Mouse (Mus musculus) hindbrain, embryonic 10.5 days (tissue): ENCODE results near the gene Snd1. TPM values are rescaled to one million over a fixed set of nuclear protein-coding genes. Genes with fewer than 3 reads are reported as not detected.

Experiments used
- DNase-seq: peaks from one replicate; pipeline ENCODE4 v3.0.0-alpha.2; 2017; ENCODE audit warnings: low spot score
- H3K27ac ChIP-seq: fragments of 300-500 bp; sonication (generic); 2 replicates; pipeline ENCODE4 v1.5.1; 2016; ENCODE audit warnings: mild to moderate bottlenecking, moderate library complexity
- H3K27me3 ChIP-seq: fragments of 300-500 bp; sonication (generic); 2 replicates; pipeline ENCODE4 v1.6.1; 2016; ENCODE audit warnings: mild to moderate bottlenecking; ENCODE audit not compliant: poor library complexity, insufficient read depth, severe bottlenecking
- H3K36me3 ChIP-seq: fragments of 300-500 bp; sonication (generic); 2 replicates; pipeline ENCODE4 v1.6.1; 2016; ENCODE audit warnings: mild to moderate bottlenecking, moderate library complexity
- H3K4me1 ChIP-seq: fragments of 300-500 bp; sonication (generic); replicated peaks from 2 replicates; pipeline ENCODE4 v1.6.1; 2016; ENCODE audit warnings: mild to moderate bottlenecking
- H3K4me3 ChIP-seq: fragments of 300-500 bp; sonication (generic); 2 replicates; pipeline ENCODE4 v1.5.1; 2016; ENCODE audit warnings: mild to moderate bottlenecking, moderate library complexity
- H3K9me3 ChIP-seq: fragments of 300-500 bp; sonication (generic); 2 replicates; pipeline ENCODE4 v1.6.1; 2016; ENCODE audit warnings: mild to moderate bottlenecking, moderate library complexity
- WGBS: fragments of 180-500 bp; shearing (Covaris S2); methylation state at CpG from one replicate; pipeline ENCODE4 v1.1.7; 2016; 5-methylcytosine and 5-hydroxymethylcytosine counted together
- polyA plus RNA-seq: library from polyadenylated mRNA; unstranded; fragments of >200 nt; fragmentation: Nextera tagmentation; extraction: Ambion mirVana; gene quantifications from 2 replicates; pipeline ENCODE4 v1.2.1, GENCODE M21; 2016

Gene Snd1
- polyA plus RNA-seq, 1 experiment from 2014 or later = 117 TPM

DNA sequence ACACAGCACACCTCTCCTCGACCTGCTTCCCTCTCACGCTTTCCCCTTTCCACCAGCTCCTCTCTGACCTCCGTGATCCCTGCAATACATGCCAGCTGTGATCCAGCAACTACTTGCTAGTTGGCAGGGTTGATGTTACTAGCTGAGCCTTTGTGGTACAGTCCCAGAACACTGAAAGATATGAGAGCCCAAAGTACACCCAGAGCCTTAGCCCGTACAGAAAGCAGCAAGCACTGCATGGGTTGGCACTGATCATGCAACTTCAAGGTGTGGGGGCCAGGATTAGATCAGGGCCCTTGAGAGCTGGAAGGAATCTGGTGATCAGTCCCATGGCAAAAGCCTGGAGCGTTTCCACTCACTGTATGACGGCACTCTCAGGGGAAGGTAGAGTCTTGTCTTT lies 372.7 kb downstream of the Snd1 start:
- WGBS = 76% methylated on average over 6 of the region's 6 CpGs
- no peak overlapping the region for H3K4me3 ChIP-seq
- H3K4me1 ChIP-seq = peaks cover 48% of the 10 kb centered on the region
- H3K27me3 ChIP-seq = no peaks in the 10 kb centered on the region
- H3K27ac ChIP-seq = no peak overlapping the region; the same call in 1 of the 2 replicates
- DNase-seq = no peak
- no peaks in the 10 kb centered on the region for H3K36me3 ChIP-seq
- no peaks in the 10 kb centered on the region for H3K9me3 ChIP-seq

DNA sequence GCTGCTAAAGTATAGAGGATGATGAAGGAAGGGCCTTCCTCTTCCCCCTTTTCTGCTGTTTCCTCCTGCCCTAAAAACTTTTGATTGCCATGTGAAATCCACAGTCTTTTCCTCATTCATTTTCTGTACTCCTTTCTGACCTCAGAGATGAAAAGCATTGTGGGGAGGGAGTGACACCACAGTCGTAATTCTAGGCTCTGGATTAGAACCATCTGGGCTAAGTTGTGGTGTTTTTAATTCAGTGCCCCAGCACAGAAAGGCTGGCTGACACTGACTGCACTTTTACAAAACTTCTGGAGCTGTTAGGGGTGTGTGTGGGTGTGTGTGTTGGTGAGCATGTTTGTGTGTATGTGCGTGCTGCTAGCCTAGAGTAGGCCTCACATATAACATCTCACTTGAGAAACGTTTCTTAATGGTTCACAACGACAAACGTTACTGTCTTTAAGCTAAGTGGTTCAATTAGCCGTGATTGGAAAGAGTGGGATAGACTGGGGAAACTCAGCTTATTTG lies 373.4 kb downstream of the Snd1 start:
- no peak for DNase-seq
- H3K9me3 ChIP-seq = no peaks in the 10 kb centered on the region
- WGBS = 78% methylated on average over 6 of the region's 6 CpGs
- peaks cover 46% of the 10 kb centered on the region for H3K4me1 ChIP-seq
- H3K27ac ChIP-seq = peak overlapping the region; percentile 53
- no peak overlapping the region for H3K4me3 ChIP-seq
- H3K36me3 ChIP-seq = no peaks in the 10 kb centered on the region
- H3K27me3 ChIP-seq = no peaks in the 10 kb centered on the region

DNA sequence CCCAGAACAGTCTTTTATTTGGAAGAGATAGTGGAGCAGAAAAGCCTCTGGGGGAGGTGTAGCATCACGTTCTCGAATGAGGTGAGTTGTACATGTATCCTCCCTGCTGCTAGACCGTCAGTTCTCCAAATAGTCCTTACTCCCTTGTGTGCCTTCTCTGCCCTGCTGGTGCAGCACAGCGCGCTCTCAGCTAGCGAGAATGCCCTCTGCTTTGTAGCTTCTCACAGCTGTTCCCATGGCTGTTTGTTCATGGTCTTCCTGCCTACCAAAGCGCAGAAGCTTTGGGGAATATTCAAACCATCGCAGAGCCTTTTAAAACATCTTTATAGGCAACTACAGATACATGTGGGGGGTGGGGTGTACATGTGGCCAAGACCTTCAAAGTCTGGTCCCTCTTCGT lies 374.0 kb downstream of the Snd1 start:
- peaks cover 50% of the 10 kb centered on the region for H3K4me1 ChIP-seq

DNA sequence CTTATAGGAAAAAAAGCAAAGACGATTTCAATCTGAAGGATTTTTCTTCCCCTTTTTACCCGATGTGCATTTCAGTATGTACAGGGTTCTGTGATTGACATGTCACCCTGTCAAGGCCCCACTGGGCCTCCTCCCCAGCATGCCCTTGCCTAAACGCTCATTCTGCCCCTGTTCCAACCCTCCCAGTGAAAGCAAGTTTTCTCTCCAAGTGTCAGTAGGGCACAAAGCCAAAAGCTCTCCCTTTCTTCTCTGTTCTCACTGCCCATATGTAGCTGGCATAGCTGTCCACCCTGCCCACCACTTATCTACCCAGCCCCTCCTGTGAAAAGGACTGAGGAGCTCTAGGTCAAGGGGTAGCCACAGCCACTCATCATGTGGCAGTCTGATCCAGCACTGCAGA lies 374.4 kb downstream of the Snd1 start:
- WGBS = 46% methylated on average over 3 of the region's 3 CpGs
- Histone ChIP-seq H3K27ac (peak overlapping the region; percentile 53), H3K9me3 (no peaks in the 10 kb centered on the region), H3K36me3 (no peaks in the 10 kb centered on the region), H3K27me3 (no peaks in the 10 kb centered on the region), H3K4me1 (peaks cover 53% of the 10 kb centered on the region), H3K4me3 (no peak overlapping the region)
- DNase-seq = no peak

More for the DNA sequence above, 374.0 kb downstream of the Snd1 start:
- Histone ChIP-seq H3K4me3 (no peak overlapping the region), H3K36me3 (no peaks in the 10 kb centered on the region), H3K27me3 (no peaks in the 10 kb centered on the region), H3K9me3 (no peaks in the 10 kb centered on the region), H3K27ac (peak overlapping the region; percentile 53)
- DNase-seq = no peak
- WGBS = 68% methylated on average over 9 of the region's 9 CpGs

DNA sequence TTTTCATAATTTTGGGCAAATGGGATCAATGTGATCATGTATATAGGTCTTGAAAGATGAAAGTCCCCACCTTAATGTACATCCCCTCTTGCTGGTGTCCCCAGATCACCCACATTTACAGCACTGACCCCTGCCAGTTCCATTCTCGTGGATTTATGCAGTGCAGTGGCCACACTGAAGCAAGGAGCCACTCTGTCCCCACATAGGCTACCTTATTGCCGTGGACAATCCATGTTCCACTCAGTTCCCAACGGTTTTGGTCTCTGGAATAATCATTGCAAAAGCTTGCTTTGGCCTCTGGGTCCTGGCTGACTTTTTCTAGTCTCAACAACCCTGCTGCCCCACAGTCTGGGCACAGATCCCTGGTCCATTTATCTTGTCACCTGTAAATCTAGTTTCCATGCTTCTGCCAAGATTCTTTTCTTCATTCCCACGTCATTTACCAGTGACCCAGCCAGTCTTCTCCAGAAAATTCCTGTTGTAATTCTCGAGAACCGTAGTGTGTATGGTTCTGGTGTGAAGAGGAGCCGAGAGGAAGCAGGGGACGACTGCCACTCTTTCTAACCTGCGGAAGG lies 375.5 kb downstream of the Snd1 start:
- whole genome bisulfite sequencing = 91% methylated on average over 9 of the region's 9 CpGs
- H3K4me1 ChIP-seq = peaks cover 58% of the 10 kb centered on the region
- no peaks in the 10 kb centered on the region for H3K27me3 ChIP-seq
- H3K4me3 ChIP-seq = no peak overlapping the region
- no peak overlapping the region for H3K27ac ChIP-seq
- DNase-seq = no peak
- H3K9me3 ChIP-seq = no peaks in the 10 kb centered on the region
- H3K36me3 ChIP-seq = no peaks in the 10 kb centered on the region

DNA sequence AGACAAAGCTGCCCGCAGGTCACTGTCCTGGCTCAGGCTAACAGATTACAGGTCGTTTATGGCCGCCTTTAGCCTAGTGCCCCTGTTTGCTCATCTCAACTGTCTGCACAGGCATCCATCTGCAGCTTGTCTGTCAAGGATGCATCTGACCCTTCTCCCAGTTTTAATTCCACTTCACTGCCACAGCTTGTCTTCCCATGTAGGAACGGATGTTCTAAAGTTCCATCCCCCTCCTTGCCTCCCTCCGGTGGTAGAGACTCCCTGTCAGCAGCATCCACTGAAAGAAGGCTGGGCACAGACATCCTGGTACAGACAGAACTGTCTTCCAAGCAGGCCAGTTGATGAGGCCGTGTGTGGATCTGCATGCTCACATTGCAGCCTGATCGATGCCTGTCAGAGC lies 377.4 kb downstream of the Snd1 start:
- Histone ChIP-seq H3K4me1 (peaks cover 63% of the 10 kb centered on the region), H3K4me3 (no peak overlapping the region), H3K36me3 (no peaks in the 10 kb centered on the region), H3K9me3 (no peaks in the 10 kb centered on the region), H3K27ac (0 out of 2 replicates have a peak overlapping the region, but pooled peaks have one; percentile 45), H3K27me3 (no peaks in the 10 kb centered on the region)
- 77% methylated on average over 7 of the region's 7 CpGs for WGBS
- no peak for DNase-seq

DNA sequence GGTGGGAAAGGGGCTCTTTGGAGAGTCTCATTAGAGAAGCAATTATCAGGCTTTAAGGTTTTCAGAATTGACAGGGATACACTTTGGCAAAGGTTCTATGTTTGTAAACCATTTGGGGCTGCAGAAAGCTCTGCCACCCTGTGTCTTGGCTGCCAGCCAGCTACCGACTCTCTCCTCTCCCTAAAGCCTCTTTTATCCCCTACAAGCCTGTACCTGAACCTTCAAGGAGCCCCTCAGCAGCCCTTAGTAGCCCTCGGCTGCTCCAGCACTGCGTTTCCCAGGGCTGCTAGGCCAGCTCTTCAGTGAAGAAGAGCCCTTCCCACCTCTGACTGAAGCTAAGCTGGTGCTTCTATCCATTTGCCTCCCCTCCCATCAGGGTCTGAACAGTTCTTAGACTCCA lies 378.2 kb downstream of the Snd1 start:
- no peak for DNase-seq
- Histone ChIP-seq H3K4me1 (peaks cover 56% of the 10 kb centered on the region), H3K4me3 (no peak overlapping the region), H3K27me3 (no peaks in the 10 kb centered on the region), H3K9me3 (no peaks in the 10 kb centered on the region), H3K36me3 (no peaks in the 10 kb centered on the region), H3K27ac (no peak overlapping the region; the same call in 1 of the 2 replicates)
- WGBS = 45% methylated on average over 3 of the region's 3 CpGs

DNA sequence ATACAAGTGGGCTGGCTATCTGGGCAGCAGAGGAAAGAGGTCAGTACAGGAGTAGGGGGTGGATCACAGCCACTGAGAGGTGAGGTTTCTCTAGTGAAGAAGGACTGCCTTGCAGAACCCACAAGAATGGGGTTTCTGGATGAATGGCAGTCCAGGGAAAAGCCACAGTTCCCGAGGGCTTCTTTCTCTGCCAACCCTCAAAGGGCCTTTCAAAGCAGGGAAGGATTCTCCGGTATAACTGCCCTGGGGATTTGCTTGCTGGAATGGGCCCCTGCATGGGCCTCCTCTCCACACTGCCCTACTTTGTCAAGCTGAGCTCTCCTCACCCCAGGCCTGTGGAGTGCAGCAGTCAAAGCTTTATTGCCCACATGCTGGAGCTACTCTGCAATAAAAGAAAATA lies 378.7 kb downstream of the Snd1 start:
- Histone ChIP-seq H3K27ac (peak overlapping the region; percentile 19), H3K27me3 (no peaks in the 10 kb centered on the region), H3K4me1 (peaks cover 51% of the 10 kb centered on the region), H3K36me3 (no peaks in the 10 kb centered on the region), H3K4me3 (no peak overlapping the region), H3K9me3 (no peaks in the 10 kb centered on the region)
- DNase-seq = no peak
- 13% methylated on average over 2 of the region's 2 CpGs for WGBS

DNA sequence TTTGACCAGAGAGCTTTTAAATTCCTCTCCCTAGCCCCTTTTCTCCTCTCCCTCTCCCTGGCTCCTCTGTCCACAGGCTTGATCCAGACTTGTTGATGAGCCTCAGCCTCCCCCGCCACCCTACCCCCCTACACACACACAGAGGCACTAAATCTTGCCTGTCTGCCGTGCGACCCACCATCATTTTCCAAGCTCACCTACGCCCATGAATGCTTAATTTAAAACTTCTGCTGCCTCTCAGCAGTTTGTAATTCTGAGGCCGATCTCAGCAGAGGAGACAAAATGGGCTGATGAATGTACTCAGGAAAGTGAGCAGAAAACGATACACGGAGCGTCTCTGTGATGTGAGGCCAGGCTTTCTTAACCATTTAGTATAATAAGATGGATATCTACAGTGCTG lies 379.7 kb downstream of the Snd1 start:
- Histone ChIP-seq H3K36me3 (no peaks in the 10 kb centered on the region), H3K4me1 (peaks cover 41% of the 10 kb centered on the region), H3K4me3 (no peak overlapping the region), H3K27ac (no peak overlapping the region), H3K9me3 (no peaks in the 10 kb centered on the region), H3K27me3 (no peaks in the 10 kb centered on the region)
- DNase-seq = no peak
- 65% methylated on average over 8 of the region's 8 CpGs for WGBS

DNA sequence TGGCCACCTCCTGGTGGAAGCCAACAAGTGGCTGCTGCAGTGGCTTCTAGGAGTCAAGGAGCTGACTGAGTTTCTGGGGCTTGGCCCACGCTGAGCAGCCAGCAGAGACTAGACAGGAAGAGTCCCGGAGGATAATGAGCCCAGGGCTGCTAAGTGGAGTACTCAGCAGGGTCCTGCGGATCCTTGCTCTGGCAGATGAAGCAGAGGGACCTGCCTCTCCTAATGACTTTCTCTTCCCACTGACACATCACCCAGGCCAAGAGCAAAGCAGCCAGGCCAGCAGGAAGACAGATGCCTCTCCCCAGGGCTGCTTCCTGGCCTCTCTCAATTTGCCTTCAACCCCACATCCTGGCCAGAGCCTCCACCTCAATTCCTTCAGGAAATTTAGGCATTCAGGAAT lies 380.5 kb downstream of the Snd1 start:
- Histone ChIP-seq H3K27me3 (no peaks in the 10 kb centered on the region), H3K4me3 (no peak overlapping the region), H3K36me3 (no peaks in the 10 kb centered on the region), H3K9me3 (no peaks in the 10 kb centered on the region), H3K4me1 (peaks cover 45% of the 10 kb centered on the region), H3K27ac (peak overlapping the region; percentile 56; the same call in 1 of the 2 replicates)
- no peak for DNase-seq
- 14% methylated on average over 3 of the region's 3 CpGs for WGBS

DNA sequence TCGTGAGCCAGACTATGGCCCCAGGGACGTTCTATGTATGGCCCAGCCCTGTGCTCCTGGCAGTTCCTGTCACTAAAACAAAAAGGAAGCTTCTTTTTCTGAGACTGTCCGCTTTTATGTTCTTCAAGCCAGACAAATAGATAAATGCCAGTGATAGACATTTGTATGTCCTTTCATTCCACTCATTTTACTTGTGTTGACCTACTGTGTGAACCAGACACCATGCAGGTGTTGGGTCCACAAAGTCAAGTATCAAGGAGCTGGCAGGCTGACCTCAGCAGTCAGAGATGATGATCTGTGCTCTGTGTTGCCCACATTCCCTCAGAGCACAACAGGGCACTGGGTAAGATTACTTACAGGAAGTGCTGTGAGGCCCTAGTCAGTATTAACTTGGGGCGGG lies 381.9 kb downstream of the Snd1 start:
- WGBS = 84% methylated on average over 4 of the region's 4 CpGs
- H3K36me3 ChIP-seq = no peaks in the 10 kb centered on the region
- no peak overlapping the region for H3K4me3 ChIP-seq
- no peak overlapping the region for H3K27ac ChIP-seq
- H3K4me1 ChIP-seq = peaks cover 54% of the 10 kb centered on the region
- H3K9me3 ChIP-seq = no peaks in the 10 kb centered on the region
- DNase-seq = no peak
- no peaks in the 10 kb centered on the region for H3K27me3 ChIP-seq

DNA sequence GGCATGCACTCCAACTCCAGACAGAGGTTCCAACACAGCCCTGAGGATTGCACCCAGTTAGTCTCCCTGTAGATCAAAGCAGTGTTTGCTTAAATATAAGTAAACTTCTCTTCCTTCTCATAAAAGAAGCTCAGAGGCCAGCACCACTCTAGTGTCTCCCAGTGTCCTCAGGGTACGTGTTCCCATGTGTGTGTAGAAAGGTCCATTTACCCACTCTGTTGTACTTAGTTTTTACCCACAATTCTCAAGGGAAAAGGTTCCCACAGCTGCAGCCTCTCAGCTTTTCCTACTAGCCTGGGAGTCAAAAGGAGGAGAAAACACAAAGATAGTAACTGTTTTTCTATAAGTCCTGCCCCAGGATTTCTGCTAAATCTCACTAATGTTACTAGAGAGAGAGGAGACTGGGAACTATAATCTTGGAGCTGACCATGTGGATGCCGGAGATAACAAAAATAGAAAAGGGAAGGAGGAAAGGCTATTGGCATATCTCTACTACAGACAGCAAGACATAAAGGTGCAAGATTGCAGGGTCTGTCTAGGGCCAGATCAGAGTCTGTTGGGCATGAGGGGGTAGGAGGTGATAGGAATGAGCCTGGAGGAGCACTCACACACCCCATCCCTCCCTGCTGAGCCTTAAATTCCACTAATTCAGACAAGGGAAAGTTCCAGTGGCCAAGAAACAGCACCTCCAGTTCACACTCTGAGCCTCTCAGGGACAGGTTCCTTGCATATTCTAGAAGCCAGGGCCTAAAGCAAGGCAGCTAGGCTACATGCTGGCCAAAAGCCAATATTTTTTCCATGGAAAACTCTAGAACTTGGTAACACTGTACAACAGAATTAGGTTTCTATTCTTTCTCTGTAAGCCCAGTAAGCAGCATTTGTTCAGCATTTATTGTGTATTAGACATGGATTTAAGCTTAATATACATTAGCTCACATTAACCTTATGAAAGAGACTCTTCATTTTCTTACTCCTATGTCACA lies 382.6 kb downstream of the Snd1 start:
- no peaks in the 10 kb centered on the region for H3K27me3 ChIP-seq
- no peaks in the 10 kb centered on the region for H3K9me3 ChIP-seq
- no peaks in the 10 kb centered on the region for H3K36me3 ChIP-seq
- no peak for DNase-seq
- no peak overlapping the region; the same call in 1 of the 2 replicates for H3K27ac ChIP-seq
- no peak overlapping the region for H3K4me3 ChIP-seq
- H3K4me1 ChIP-seq = peaks cover 53% of the 10 kb centered on the region
- WGBS = 82% methylated on average over 2 of the region's 2 CpGs

DNA sequence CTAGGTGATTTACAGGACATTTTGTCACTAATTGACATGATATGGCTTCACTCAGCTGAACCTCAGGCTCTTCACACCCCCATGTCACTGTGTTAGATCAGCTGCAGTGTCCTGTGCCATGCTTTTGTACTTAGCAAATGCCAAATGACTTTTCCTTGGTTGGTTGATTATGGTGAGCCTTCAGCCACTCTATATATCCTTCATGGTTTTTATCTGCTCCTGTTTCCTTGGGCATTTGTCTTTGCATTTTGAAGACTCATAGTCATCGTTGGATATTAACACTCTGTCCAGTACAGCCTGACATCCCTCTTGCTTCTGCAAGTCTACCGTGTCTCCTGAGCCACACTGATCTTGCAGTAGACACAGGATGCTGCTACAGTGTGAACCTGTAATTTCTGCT lies 384.2 kb downstream of the Snd1 start:
- Histone ChIP-seq H3K9me3 (no peaks in the 10 kb centered on the region), H3K27me3 (no peaks in the 10 kb centered on the region), H3K36me3 (no peaks in the 10 kb centered on the region), H3K27ac (no peak overlapping the region), H3K4me3 (no peak overlapping the region), H3K4me1 (peaks cover 39% of the 10 kb centered on the region)
- 94% methylated on average over 2 of the region's 2 CpGs for WGBS
- DNase-seq = no peak
